Mouse (Mus musculus) embryonic facial prominence, embryonic 11.5 days (tissue): ENCODE results near the gene Serpini1. TPM values are rescaled to one million over a fixed set of nuclear protein-coding genes. Genes with fewer than 3 reads are reported as not detected.

Source experiments
- ATAC-seq: fragments of 200-750 bp; cut with Nextera tagmentation; replicated peaks from 2 replicates; pipeline ENCODE4 v1.8.0; 2017; ENCODE audit warnings: low read depth; ENCODE audit not compliant: insufficient number of reproducible peaks, low FRiP score, low TSS enrichment
- DNase-seq: peaks from one replicate; pipeline ENCODE4 v3.0.0-alpha.2; 2015; ENCODE audit warnings: low spot score
- H3K27ac ChIP-seq: fragments of 300-500 bp; sonication (generic); replicated peaks from 2 replicates; pipeline ENCODE4 v1.5.1; 2014; ENCODE audit warnings: mild to moderate bottlenecking, low read depth, low read length, control low read depth
- H3K27me3 ChIP-seq: fragments of 300-500 bp; sonication (generic); 2 replicates; pipeline ENCODE4 v1.6.1; 2014; ENCODE audit warnings: mild to moderate bottlenecking, low read length, moderate library complexity, mixed read lengths; ENCODE audit not compliant: control insufficient read depth, insufficient read depth
- H3K36me3 ChIP-seq: fragments of 300-500 bp; sonication (generic); replicated peaks from 2 replicates; pipeline ENCODE4 v1.6.1; 2014; ENCODE audit warnings: low read depth, mild to moderate bottlenecking, low read length, moderate library complexity, mixed read lengths; ENCODE audit not compliant: control insufficient read depth, insufficient read depth
- H3K4me1 ChIP-seq: fragments of 300-500 bp; sonication (generic); 2 replicates; pipeline ENCODE4 v1.6.1; 2014; ENCODE audit warnings: low read length, mixed read lengths; ENCODE audit not compliant: control insufficient read depth, insufficient read depth
- H3K4me2 ChIP-seq: fragments of 300-500 bp; sonication (generic); 2 replicates; pipeline ENCODE4 v1.6.1; 2014; ENCODE audit warnings: low read depth, mild to moderate bottlenecking, control low read depth, low read length, moderate library complexity
- H3K4me3 ChIP-seq: fragments of 300-500 bp; sonication (generic); 2 replicates; pipeline ENCODE4 v1.5.1; 2014; ENCODE audit warnings: low read depth, low read length, control low read depth
- H3K9ac ChIP-seq: fragments of 300-500 bp; sonication (generic); replicated peaks from 2 replicates; pipeline ENCODE4 v1.6.1; 2014; ENCODE audit warnings: mild to moderate bottlenecking, control low read depth, low read length
- H3K9me3 ChIP-seq: fragments of 300-500 bp; sonication (generic); replicated peaks from 2 replicates; pipeline ENCODE4 v1.6.1; 2016; ENCODE audit warnings: mild to moderate bottlenecking, low read length, inconsistent platforms, mixed read lengths; ENCODE audit not compliant: control insufficient read depth
- WGBS: fragments of 180-500 bp; shearing (Covaris S2); extraction: QIAGEN DNeasy Blood & Tissue Kit; methylation state at CpG from one replicate; pipeline ENCODE4 v1.1.7; 2014; 5-methylcytosine and 5-hydroxymethylcytosine counted together
- polyA plus RNA-seq: library from polyadenylated mRNA; unstranded; fragments of >200 nt; fragmentation: Nextera tagmentation; extraction: Ambion mirVana; gene quantifications from 2 replicates; pipeline ENCODE4 v1.2.1, GENCODE M21; 2014

The Serpini1 gene
- polyA plus RNA-seq, 1 experiment from 2014 or later: 15.7 TPM

- ATAC-seq (no peak), DNase-seq (no peak)
- no peak overlapping the region for H3K9ac ChIP-seq
- no peaks in the 10 kb centered on the region for H3K27me3 ChIP-seq
- H3K4me1 ChIP-seq: no peaks in the 10 kb centered on the region
- H3K36me3 ChIP-seq: no peaks in the 10 kb centered on the region
- WGBS: 84% methylated on average over 4 of the region's 4 CpGs
- H3K4me2 ChIP-seq: no peak overlapping the region
- no peak overlapping the region for H3K4me3 ChIP-seq
- H3K9me3 ChIP-seq: no peaks in the 10 kb centered on the region
- H3K27ac ChIP-seq: no peak overlapping the region
Observed at GRCm38 (mm10) chr3:75584898-75585297, 27.6 kb downstream of the Serpini1 start.

GRCm38 (mm10) chr3:75611019-75611418 lies 53.7 kb downstream of the Serpini1 start:
- H3K36me3 ChIP-seq: no peaks in the 10 kb centered on the region
- no peak overlapping the region for H3K9ac ChIP-seq
- WGBS: 78% methylated on average over 7 of the region's 7 CpGs
- no peaks in the 10 kb centered on the region for H3K9me3 ChIP-seq
- H3K27ac ChIP-seq: no peak overlapping the region
- H3K4me3 ChIP-seq: no peak overlapping the region
- H3K4me2 ChIP-seq: no peak overlapping the region
- H3K4me1 ChIP-seq: no peaks in the 10 kb centered on the region
- no peak for DNase-seq
- no peak for ATAC-seq
- no peaks in the 10 kb centered on the region for H3K27me3 ChIP-seq

GRCm38 (mm10) chr3:75624627-75625026 lies 67.3 kb downstream of the Serpini1 start:
- DNase-seq (no peak), ATAC-seq (no peak)
- no peaks in the 10 kb centered on the region for H3K4me1 ChIP-seq
- H3K27me3 ChIP-seq: no peaks in the 10 kb centered on the region
- no peaks in the 10 kb centered on the region for H3K36me3 ChIP-seq
- no peak overlapping the region for H3K4me2 ChIP-seq
- H3K4me3 ChIP-seq: no peak overlapping the region
- H3K9ac ChIP-seq: no peak overlapping the region
- WGBS: 85% methylated on average over 2 of the region's 2 CpGs
- H3K9me3 ChIP-seq: no peaks in the 10 kb centered on the region
- no peak overlapping the region for H3K27ac ChIP-seq

- Histone ChIP-seq H3K4me1 (no peaks in the 10 kb centered on the region), H3K4me3 (no peak overlapping the region), H3K9me3 (no peaks in the 10 kb centered on the region), H3K27me3 (no peaks in the 10 kb centered on the region), H3K4me2 (no peak overlapping the region), H3K27ac (no peak overlapping the region), H3K9ac (no peak overlapping the region), H3K36me3 (no peaks in the 10 kb centered on the region)
- WGBS: 71% methylated on average over 4 of the region's 4 CpGs
- DNase-seq (no peak), ATAC-seq (no peak)
Observed at GRCm38 (mm10) chr3:75630988-75631615, 73.8 kb downstream of the Serpini1 start.

- 72% methylated on average over 1 of the region's 1 CpGs for WGBS
- no peak overlapping the region for H3K4me3 ChIP-seq
- H3K4me1 ChIP-seq: no peaks in the 10 kb centered on the region
- H3K36me3 ChIP-seq: no peaks in the 10 kb centered on the region
- no peaks in the 10 kb centered on the region for H3K27me3 ChIP-seq
- no peak overlapping the region for H3K9ac ChIP-seq
- no peak overlapping the region for H3K27ac ChIP-seq
- no peak overlapping the region for H3K4me2 ChIP-seq
- no peaks in the 10 kb centered on the region for H3K9me3 ChIP-seq
- DNase-seq (peak; percentile 63), ATAC-seq (peak; percentile 76; the same call in 1 of the 2 replicates)
Observed at GRCm38 (mm10) chr3:75633221-75633620, 75.9 kb downstream of the Serpini1 start.

- Histone ChIP-seq H3K4me1 (no peaks in the 10 kb centered on the region), H3K36me3 (no peaks in the 10 kb centered on the region), H3K4me3 (no peak overlapping the region), H3K27me3 (no peaks in the 10 kb centered on the region), H3K9ac (no peak overlapping the region), H3K27ac (no peak overlapping the region), H3K4me2 (no peak overlapping the region), H3K9me3 (no peaks in the 10 kb centered on the region)
- peak; percentile 44; the same call in 1 of the 2 replicates for ATAC-seq
- WGBS: 28% methylated on average over 4 of the region's 4 CpGs
- peak; percentile 18 for DNase-seq
Observed at GRCm38 (mm10) chr3:75633635-75634034, 76.3 kb downstream of the Serpini1 start.

GRCm38 (mm10) chr3:75635648-75636047 lies 78.3 kb downstream of the Serpini1 start:
- no peak overlapping the region for H3K4me2 ChIP-seq
- 96% methylated on average over 1 of the region's 1 CpGs for WGBS

GRCm38 (mm10) chr3:75639546-75639945 lies 82.2 kb downstream of the Serpini1 start:
- no peak overlapping the region for H3K4me2 ChIP-seq
- no peak for DNase-seq
- ATAC-seq: no peak
- no peaks in the 10 kb centered on the region for H3K9me3 ChIP-seq
- no peaks in the 10 kb centered on the region for H3K36me3 ChIP-seq
- no peaks in the 10 kb centered on the region for H3K4me1 ChIP-seq
- H3K9ac ChIP-seq: no peak overlapping the region
- no peaks in the 10 kb centered on the region for H3K27me3 ChIP-seq
- 63% methylated on average over 1 of the region's 1 CpGs for WGBS
- H3K27ac ChIP-seq: no peak overlapping the region
- H3K4me3 ChIP-seq: no peak overlapping the region

More at GRCm38 (mm10) chr3:75635648-75636047, 78.3 kb downstream of the Serpini1 start:
- H3K9ac ChIP-seq: no peak overlapping the region
- no peaks in the 10 kb centered on the region for H3K36me3 ChIP-seq
- H3K27ac ChIP-seq: no peak overlapping the region
- H3K4me3 ChIP-seq: no peak overlapping the region
- H3K4me1 ChIP-seq: no peaks in the 10 kb centered on the region
- no peaks in the 10 kb centered on the region for H3K9me3 ChIP-seq
- H3K27me3 ChIP-seq: no peaks in the 10 kb centered on the region
- ATAC-seq (no peak), DNase-seq (no peak)
